Mouse (Mus musculus): ENCODE data around the gene Cstb.
A peak's percentile ranks its signal among the peaks of the same experiment; 100 is the strongest.

The Cstb gene

DNA sequence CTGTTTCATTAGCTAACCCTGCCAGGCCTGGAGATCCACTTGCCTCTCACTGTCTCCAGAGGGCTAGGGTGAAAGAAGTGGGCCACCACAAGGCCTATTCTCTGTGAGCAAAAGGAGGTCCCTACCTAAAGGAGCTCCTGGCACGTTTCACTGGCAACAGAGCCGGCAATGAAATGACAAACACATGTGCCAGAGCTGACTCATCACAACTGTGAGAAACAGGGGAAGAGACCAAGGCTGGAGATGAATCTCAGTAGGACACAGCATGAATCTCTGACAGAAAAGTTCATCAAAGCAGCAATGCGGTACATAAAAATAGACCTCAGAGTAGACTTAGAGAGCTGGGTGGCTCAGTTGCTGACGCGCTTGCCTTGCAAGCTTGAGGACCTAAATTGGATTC, 7.6 kb upstream of the Cstb start:
- DNase-seq (ENCODE audit: low read depth, low spot score) = no peak

DNA sequence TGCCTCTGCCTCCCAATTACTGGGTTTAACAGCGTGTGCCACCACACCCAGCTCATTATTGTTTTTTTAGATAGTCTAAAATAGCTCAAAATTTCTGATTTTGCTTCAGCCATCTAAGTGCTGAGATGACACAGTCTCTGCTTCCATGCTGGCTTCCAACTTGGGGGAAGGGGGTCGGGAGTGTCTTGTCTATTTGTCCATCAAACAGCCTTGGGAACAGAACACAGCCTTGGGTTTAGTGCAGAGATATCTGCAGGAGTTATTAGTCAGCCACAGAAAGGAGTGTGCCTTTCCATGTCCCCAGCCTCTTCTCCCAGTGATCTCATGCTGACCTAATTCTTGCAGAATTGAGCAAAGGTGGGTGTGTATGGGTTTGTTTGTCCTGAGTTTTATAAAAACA, 6.7 kb upstream of the Cstb start:
- DNase-seq (ENCODE audit: low read depth, low spot score) = no peak

DNA sequence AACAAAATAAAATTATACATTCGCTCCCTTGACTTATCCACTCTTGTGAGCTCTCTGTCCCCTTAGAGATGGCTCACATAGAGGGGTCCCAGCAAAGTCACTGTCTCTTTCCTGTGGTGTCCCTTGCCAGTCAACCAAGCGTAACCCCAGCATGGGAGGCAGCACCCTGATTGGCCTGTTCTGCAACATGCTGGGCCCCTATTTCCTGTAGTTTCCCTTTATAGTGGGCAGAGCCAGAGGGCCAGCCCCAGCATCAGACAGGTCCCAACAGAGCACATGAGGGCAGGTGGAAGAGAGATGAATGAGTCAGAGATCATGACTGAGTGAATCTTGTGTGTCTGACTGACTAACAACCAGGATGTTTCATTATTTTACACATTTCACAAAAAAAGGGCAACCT, 4.5 kb upstream of the Cstb start:
- DNase-seq (ENCODE audit: low read depth, low spot score) = peak; percentile 75

DNA sequence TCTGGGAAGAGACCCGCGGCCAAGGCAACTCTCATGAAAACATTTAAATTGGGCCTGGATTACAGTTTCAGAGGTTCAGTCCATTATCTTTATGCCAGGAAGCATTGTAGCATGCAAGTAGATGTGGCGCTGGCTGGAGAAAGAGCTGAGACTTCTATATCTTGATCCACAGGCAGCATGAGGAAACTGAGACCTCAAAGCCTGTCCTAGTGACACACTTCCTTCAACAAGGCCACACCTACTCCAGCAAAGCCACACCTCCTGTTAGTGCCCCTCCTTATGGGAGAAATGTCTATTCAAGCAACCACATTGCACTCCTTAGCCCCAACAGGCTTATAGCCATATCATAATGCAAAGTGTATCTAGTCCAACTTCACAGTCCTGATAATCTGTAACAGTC, 2.9 kb upstream of the Cstb start:
- DNase-seq (ENCODE audit: low read depth, low spot score) = peak; percentile 60

DNA sequence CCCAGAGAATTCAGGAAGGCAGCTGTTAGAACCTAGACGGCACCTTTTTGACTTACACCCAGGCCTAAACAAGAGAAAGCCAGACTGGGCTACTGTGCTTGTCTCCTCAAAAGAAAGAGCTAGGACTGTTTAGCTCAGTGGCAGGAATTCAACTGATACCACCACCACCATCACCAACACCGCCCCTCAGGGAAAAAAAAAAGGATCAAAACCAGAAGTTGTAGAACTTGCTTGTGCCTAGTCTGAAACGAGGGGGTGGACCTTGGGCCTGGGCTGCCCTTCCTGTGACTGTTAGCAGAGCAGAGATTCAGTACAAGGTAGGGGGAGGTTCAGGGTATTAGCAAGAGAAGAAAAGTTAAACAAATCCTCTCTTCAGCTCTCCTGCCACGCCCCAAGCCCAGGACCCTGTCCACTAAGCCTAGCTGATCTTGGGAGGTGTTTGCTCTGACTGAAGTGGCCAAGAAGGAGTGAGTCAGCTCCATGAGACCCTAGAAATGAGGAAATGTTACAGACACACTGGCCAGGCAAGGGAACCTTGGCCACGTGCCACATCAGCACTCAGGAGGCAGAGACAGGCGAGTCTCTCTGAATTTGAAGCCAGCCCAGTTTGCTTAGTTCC, 757 bp downstream of the Cstb start:
- DNase-seq (ENCODE audit: low read depth, low spot score) = peak; percentile 37

DNA sequence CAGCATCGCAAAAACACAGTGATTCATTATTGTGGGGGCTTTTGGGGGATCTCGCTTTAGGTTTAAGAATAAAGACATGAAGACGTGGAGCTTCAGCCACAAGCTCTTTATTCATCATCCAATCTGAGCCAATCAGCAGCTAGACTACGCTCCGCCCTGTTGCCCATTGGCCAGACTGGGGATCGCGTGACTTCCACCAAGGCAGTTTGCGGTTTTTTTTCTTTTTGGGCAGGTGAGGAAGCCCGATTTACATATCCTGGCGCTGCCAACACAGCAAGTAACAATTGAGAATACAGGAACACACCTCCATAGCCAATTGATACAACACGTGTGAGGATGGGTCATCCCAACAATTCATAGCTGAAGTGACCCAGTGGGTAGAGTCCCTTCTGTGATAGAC, 2.6 kb downstream of the Cstb start:
- no peak for DNase-seq (ENCODE audit: low read depth, low spot score)

DNA sequence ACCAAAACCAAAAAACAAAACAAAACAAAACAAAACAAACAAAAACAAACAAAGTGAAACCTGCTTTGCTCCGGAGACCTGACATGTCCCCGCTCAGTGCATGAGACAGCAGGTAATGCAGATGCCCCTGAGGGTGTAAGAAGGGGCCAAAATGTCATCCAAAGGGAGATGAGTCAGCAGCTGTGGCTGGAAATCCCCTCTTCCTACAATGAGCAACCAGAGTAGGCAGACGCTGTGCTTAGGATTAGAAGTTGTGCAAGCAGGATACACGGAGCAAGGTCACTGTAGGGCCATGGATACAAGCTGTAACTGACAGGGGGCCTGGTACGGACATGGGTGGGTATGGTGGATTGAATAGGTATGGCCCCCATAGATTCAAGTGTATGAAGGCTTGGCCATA, 3.7 kb downstream of the Cstb start:
- DNase-seq (ENCODE audit: low read depth, low spot score) = no peak

DNA sequence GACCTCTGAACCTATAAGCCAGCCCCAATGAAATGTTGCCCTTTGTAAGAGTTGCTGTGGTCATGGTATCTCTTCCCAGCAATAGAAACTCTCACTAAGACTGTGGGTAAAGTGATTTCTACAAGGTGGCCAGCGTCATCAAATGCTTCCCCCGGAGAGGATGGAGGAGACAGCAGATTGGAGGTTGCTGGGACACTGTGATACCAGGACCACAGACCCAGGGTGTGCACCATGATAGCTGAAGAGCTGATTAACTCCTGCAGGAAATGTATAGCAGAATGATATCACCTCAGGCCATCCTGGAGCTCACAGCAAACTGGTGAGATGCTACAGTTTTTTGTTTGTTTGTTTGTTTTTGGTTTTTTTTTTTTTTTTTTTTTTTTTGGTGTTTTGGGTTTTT, 4.3 kb downstream of the Cstb start:
- DNase-seq (ENCODE audit: low read depth, low spot score) = no peak

DNA sequence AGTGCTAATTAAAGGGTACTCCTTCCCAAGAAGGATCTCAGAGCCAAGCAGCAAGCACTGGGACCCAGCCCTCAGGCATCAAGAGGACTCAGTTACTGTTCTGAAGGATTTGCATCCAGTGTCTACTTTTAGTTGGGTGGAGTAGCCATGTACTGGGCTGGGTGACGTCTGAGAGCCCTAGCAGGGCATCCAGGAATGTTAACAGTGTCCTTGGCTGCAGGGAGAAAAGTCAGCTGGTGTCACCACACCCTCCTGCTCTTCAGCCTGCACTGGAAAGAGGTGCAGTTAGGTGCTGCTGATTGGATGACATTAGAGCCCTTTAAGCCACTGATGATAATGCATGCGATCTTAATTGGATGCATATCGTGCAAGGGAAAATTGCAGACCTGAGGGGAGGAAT, 7.4 kb downstream of the Cstb start:
- DNase-seq (ENCODE audit: low read depth, low spot score) = no peak

DNA sequence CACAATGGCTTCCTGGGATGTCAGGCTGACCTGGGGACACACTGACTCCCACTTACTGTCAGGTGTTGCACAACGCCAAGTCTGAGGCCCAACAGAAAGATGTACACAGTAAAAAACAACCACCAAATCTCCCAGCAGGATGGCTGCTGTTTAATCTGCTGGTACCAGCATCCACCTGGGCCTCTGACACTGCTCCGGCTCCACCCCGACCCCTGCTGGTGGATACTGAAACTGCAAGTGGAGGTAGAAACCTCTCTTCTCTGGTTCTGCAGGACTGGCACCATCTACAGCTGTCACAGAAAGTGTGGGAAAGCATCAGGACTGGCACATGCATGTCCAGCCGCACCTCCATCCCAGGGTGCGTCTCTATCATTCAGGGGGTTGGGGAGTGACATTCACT, 12.6 kb downstream of the Cstb start:
- peak; percentile 69 for DNase-seq (ENCODE audit: low read depth, low spot score)

DNA sequence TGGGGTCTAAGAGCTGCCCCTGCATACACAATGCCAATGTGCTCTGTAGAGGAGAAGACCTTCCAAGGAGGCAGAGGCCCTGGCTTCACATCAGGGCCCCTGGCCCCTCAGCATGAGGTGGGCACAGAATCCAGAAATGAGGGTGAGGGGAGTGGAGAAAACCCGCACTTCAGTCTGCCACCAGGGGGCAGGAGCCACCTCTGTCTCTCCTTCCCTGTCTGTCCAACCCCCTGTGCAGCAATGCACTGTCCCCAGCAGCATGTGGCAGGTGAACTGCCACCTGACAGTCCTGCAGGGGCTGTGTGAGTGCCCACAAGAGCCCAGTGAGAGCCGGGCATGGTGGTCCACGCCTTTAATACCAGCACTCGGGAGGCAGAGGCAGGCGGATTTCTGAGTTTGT, 14.1 kb downstream of the Cstb start:
- peak; percentile 50 for DNase-seq (ENCODE audit: low read depth, low spot score)

DNA sequence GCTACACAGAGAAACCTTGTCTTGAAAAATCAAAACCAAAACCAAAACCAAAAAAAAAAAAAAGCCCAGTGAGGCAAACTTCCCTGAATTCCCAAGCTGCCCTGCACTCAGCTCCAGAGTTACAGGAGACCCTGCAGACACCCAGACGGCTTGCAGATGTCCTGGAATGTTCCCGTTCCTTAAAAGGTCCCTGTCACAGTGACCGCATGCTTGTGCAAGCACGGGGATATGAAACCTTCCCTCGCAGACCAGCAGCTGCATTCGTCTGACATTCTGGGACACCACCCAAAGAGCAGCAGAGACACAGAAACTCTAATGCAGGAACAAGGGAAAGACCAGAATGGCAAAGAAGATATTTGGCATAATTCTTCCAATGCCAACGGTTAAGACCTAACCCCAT, 14.5 kb downstream of the Cstb start:
- DNase-seq (ENCODE audit: low read depth, low spot score) = no peak

DNA sequence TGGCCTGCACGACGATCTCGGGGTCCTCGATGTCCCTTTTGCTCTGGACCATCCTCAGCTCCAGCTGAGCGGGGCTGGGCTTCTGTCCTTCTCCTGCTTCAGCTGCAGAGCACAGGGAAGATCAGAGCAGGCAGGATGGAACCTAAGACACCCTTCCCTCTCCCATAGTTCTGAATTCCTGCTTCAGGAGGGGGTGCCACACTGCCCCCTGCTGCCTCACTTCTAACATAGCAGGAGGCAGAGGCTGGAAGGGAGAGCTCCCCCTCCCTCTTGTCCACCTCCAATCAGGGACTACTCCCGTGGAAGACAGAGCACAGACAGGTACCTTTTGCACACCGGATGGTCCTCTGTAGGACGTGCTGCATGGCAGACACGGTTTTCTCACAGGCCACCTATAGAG, 15.3 kb downstream of the Cstb start:
- peak; percentile 29 for DNase-seq (ENCODE audit: low read depth, low spot score)

DNA sequence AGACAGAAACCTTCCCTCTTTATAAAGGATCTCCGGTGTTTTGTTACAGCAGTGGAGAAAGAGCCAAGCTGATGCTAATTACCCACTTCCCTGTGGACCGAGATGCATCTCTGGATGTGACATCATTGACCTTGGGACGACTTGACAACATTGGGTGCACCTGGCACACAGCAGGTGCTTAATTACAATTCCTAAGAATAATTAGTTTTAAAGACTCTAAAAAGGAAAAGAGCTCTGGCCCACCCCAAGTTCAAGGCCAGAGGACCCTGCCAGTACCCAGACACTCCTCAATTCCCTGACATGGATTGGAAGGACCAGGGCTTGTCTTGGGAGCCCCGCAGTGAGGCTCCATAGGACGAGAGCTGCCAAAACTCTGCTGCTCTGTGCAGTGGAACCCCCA, 16.1 kb downstream of the Cstb start:
- DNase-seq (ENCODE audit: low read depth, low spot score) = no peak

DNA sequence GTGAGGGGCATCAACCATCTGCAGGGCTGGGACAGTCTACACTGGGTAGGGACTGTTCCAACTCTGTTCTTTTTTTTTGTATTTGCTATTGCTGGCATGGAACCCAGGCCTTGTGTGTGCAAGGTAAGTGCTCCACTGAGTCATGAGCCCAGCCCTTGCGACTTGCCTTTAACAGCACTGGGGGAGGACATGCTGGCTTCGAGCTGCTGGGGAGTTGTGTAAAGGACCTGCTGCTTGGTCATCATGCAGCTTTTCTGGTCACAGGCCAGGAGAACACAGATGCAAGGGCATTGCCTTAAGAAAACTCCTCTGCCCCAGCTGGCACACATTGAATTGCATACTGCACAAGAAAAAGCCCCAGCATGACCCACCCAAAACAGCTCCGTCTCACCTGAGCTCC, 16.8 kb downstream of the Cstb start:
- no peak for DNase-seq (ENCODE audit: low read depth, low spot score)

DNA sequence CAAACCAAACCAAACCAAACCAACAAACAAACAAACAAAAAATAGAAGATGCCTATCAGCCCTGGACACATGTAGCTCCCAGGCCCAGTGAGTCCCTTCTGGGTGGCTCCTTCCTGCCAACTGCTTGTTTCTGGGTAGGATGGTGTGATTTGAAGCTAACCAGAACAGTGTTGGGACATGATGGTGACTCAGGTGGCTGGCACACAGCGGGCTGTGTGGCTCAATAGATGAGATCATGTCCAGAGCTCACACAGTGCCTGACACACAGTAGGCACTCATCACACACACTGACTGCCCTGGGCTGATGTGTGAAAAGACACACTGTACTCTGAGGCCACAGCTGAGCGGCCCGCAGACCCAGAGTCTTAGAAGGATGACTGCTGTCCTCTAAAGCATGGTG, 20.7 kb downstream of the Cstb start:
- no peak for DNase-seq (ENCODE audit: low read depth, low spot score)

DNA sequence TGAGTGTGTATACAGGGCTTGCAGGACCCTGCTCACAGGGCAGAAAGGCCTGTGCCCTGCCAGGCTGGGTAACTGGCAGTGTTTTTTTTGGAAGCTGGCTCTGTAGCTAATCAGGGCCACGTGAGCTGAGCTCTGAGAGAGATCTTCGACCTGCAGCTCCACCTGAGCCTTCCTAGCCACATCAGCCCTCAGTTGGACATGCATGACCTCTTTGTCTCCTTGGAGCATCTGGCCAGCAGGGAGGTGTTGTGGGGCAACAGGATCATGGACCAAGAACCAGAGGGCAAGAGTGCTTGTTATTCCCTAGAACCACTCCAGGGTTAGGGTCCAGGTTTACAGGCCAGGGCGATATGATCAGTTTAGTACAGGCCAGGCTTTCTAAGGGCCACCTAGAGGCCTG, 21.9 kb downstream of the Cstb start:
- no peak for DNase-seq (ENCODE audit: low read depth, low spot score)

DNA sequence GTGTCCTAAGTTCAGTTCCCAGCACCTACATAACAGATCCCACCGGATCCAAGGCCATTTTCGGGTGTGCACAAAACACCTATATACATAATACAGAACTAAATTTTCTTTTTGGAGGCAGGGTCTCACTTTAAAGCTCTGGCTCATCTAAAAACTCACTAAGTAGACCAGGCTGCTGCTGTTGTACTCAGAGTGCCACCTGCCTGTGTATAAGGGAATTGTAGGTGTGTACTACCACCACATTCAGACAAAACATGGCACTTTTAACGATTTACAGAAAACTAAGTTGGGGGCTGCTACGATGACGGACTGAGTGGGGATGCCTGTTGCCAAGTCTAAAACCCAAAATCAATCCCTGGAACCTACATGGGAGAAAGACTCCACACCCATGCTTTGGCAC, 25.3 kb downstream of the Cstb start:
- no peak for DNase-seq (ENCODE audit: low read depth, low spot score)

DNA sequence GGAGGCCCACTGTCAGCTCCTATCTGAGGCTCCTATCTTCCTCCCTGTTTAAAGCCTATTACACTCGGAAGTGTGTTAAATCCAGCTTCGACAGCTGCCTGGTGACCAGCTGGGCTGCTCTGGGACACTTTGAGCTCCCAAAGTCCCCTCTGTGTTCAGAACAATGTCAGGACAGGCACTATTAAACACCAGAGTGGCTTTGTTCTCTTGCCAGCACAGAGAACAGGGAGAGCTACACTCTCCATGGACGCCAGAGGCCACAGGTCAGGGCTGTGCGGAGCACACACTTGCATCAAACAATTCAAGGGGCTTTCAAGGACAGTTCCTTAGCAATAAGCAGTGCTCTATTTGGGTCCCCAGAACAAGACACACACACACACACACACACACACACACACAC, 27.2 kb downstream of the Cstb start:
- DNase-seq (ENCODE audit: low read depth, low spot score) = no peak

DNA sequence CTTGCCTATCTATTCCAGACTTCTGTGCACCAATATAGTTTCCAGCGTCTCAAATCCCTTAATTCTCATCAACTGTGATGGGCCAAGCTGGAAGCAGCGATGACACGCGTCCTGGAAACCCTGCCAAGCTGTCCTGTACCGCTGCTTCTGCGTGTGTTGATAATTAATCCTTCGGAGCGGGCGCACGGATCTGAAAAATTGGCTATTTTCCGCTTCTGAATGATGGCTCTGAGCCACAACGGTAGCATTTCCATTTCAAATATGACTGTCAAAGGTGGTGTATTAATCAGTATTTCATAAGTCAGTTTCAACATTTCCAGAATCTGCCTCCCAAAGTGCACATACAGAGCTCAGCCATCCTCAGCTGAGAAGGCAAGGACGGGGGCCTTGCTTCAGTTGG, 31.2 kb downstream of the Cstb start:
- DNase-seq (ENCODE audit: low read depth, low spot score) = no peak

DNA sequence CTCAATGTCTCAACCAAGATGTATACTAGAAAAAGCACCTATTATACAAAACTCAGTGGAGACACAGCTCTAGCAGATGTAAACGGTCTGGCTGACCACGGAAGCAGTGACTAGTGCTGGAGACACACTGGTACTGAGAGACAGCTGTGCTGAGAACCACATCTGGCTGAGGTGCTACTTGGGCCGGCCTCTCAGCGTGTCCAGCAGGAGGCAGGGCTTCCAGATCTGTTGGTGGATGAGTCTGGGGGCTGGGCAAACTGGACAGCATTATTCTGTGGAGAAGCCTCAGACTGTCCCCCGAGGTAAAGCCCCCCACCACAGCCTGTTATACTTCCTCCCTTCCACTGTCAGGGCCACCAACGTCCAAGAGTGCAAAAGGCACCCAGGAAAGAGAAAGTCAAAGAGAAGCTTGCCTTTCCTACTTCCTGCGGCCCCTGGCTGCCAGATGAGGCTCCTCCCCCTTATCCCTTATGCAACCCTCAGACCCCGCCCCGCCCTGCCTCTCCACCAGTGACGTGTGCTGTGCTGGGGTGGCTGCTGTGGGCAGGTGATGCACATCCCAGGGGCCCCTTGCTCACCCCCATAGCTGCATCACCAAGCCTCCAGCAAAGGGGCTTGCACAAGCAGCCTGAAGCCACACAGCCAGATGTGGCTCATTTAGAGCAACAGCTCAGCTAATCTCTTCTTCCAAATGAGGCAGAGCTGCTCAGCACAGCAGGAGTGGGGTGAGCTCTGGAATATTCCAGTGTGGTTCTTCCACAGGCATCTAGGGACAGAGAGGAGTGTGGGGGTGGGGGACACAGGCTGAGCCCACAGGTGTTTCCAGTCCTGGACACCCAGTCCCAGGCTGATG, 32.3 kb downstream of the Cstb start:
- DNase-seq (ENCODE audit: low read depth, low spot score) = peak; percentile 72

DNA sequence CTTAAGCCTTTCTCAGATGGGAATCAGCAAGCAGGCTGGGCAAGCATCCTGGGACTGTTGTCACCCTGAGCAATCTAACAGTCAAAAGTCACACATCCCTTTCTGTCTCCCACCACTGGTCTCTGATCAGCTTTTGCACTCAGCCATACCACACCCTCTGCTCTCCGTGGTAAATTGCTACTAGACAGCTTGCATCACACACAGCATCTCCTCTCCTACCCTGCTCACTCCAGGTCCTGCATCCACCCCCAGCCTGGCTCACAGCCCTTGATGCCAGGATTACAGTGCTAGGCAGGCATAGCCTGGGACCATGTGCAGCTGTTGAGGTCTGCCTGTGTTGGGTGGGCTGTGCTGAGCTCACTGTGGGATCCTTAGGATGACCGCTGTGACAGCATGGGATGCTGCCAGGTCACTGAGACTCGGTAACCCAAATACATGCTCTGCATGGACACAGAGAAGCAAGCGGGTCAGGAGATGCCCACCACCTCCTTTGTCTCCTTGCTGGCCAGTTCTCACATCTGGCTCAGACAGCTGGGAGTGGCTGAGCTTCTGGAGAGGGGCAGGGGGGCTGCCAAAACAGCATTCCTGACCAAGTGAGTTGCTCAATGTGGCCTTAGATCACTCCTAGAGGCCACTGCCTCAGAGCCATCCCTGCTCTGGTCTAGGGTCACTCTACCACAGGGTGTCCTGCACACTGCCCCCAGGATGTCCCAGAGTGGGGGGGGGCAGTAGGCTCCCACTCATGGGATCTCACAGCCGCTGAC, 33.1 kb downstream of the Cstb start:
- DNase-seq (ENCODE audit: low read depth, low spot score) = no peak

DNA sequence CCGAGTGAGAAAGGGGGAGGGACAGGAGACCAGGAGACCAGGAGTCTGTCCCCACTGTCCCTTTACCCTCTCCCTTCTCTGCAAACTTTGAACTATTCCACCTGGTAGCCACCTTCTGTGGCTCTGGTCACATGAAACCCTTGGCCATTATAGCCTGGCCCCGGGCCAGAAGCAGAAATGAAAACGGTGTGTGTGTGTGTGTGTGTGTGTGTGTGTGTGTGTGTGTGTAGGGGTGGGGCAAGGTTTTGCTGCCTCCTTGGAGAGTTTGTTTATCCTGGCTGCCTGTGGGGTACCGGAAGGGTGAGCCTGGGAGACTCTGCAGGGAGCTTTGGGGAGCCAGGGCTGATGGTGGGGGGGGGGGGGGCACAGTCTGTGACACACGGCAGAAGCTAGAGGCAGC, 35.0 kb downstream of the Cstb start:
- peak; percentile 46 for DNase-seq (ENCODE audit: low read depth, low spot score)
